Mouse (Mus musculus) midbrain, postnatal 0 days (tissue): ENCODE measurements at regions not wholly inside any gene's neighbourhood (a gene's known extent, or its start where the extent isn't known, plus 50 kb on each side); places are given as distances from the start of the nearest gene placed in this dataset.

Experiments
- ATAC-seq: fragments of 200-750 bp; cut with Nextera tagmentation; 2 replicates; pipeline ENCODE4 v1.8.0; 2017; ENCODE audit warnings: moderate number of reproducible peaks, mild to moderate bottlenecking, moderate TSS enrichment, moderate library complexity; ENCODE audit not compliant: low FRiP score
- DNase-seq: peaks from one replicate; pipeline ENCODE4 v3.0.0-alpha.2; 2015; ENCODE audit warnings: low spot score
- H3K27ac ChIP-seq: fragments of 300-500 bp; sonication (generic); 2 replicates; pipeline ENCODE4 v1.5.1; 2014; ENCODE audit warnings: low read depth, mild to moderate bottlenecking, low read length, mixed read lengths
- H3K27me3 ChIP-seq: fragments of 300-500 bp; sonication (generic); 2 replicates; pipeline ENCODE4 v1.6.1; 2014; ENCODE audit warnings: low read length, control low read depth, mixed read lengths; ENCODE audit not compliant: insufficient read depth
- H3K36me3 ChIP-seq: fragments of 300-500 bp; sonication (generic); 2 replicates; pipeline ENCODE4 v1.6.1; 2014; ENCODE audit warnings: low read length, control low read depth, mixed read lengths; ENCODE audit not compliant: insufficient read depth
- H3K4me1 ChIP-seq: fragments of 300-500 bp; sonication (generic); 2 replicates; pipeline ENCODE4 v1.6.1; 2014; ENCODE audit warnings: mild to moderate bottlenecking, control low read depth, antibody characterized with exemption, low read length, mixed read lengths; ENCODE audit not compliant: insufficient read depth
- H3K4me2 ChIP-seq: fragments of 300-500 bp; sonication (generic); 2 replicates; pipeline ENCODE4 v1.6.1; 2014; ENCODE audit warnings: low read depth, mild to moderate bottlenecking, low read length, mixed read lengths; ENCODE audit not compliant: poor library complexity, severe bottlenecking
- H3K4me3 ChIP-seq: fragments of 300-500 bp; sonication (generic); 2 replicates; pipeline ENCODE4 v1.5.1; 2014; ENCODE audit warnings: low read depth, mild to moderate bottlenecking, low read length, moderate library complexity
- H3K9ac ChIP-seq: fragments of 300-500 bp; sonication (generic); replicated peaks from 2 replicates; pipeline ENCODE4 v1.6.1; 2014; ENCODE audit warnings: mild to moderate bottlenecking, low read length, moderate library complexity, mixed read lengths; ENCODE audit not compliant: poor library complexity, severe bottlenecking
- H3K9me3 ChIP-seq: fragments of 300-500 bp; sonication (generic); 2 replicates; pipeline ENCODE4 v1.6.1; 2016; ENCODE audit warnings: low read length, control low read depth
- CTCF ChIP-seq: IDR thresholded peaks from 2 replicates; pipeline ENCODE4 v1.5.1; 2016; ENCODE audit warnings: antibody characterized with exemption, mild to moderate bottlenecking
- WGBS: fragments of 180-500 bp; shearing (Covaris S2); extraction: QIAGEN DNeasy Blood & Tissue Kit; methylation state at CpG from one replicate; pipeline ENCODE4 v1.1.7; 2014; 5-methylcytosine and 5-hydroxymethylcytosine counted together

- H3K4me2 ChIP-seq = no peak overlapping the region
- ATAC-seq (no peak), DNase-seq (no peak)
- no peaks in the 10 kb centered on the region for H3K36me3 ChIP-seq
- no peak overlapping the region for H3K4me3 ChIP-seq
- no peaks in the 10 kb centered on the region for H3K27me3 ChIP-seq
- no peak overlapping the region for H3K27ac ChIP-seq
- H3K4me1 ChIP-seq = no peaks in the 10 kb centered on the region
- 90% methylated on average over 3 of the region's 3 CpGs for WGBS
- H3K9ac ChIP-seq = no peak overlapping the region
- no peaks in the 10 kb centered on the region for H3K9me3 ChIP-seq
- no peak for TF ChIP-seq CTCF
Measured at GRCm38 (mm10) chr1:35858342-35858741, 209.9 kb upstream of the Hs6st1 start.

GRCm38 (mm10) chr1:35860779-35861178 is 207.4 kb upstream of the Hs6st1 start:
- DNase-seq (no peak), ATAC-seq (no peak)
- H3K9me3 ChIP-seq = no peaks in the 10 kb centered on the region
- H3K27me3 ChIP-seq = no peaks in the 10 kb centered on the region
- 89% methylated on average over 5 of the region's 5 CpGs for WGBS
- H3K36me3 ChIP-seq = no peaks in the 10 kb centered on the region
- H3K27ac ChIP-seq = no peak overlapping the region
- H3K4me3 ChIP-seq = no peak overlapping the region
- H3K9ac ChIP-seq = no peak overlapping the region
- no peak overlapping the region for H3K4me2 ChIP-seq
- no peak for TF ChIP-seq CTCF
- no peaks in the 10 kb centered on the region for H3K4me1 ChIP-seq

DNA sequence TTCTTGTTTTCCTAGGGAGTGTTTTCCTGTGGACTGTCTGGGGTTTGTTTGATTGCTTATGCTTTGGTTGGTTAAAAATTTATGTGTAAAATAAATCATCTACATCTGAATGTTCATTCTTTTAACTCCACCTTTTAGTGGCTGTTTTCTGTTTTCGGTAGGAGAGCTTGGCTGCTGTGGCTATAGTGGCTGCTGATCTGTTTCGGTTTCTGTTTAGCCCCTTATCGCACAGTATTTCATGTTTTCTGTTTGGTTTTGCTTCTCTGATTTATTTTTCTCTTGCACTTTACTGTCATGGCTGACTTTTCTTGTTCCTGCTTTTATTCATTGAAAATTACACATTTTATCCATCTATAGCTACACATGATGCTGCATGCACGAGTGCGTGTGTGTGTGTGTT is 206.0 kb upstream of the Hs6st1 start:
- H3K4me2 ChIP-seq = no peak overlapping the region
- H3K9ac ChIP-seq = no peak overlapping the region
- no peak for ATAC-seq
- H3K9me3 ChIP-seq = no peaks in the 10 kb centered on the region
- no peak for DNase-seq
- H3K4me1 ChIP-seq = no peaks in the 10 kb centered on the region
- no peaks in the 10 kb centered on the region for H3K36me3 ChIP-seq
- no peak overlapping the region for H3K4me3 ChIP-seq
- no peaks in the 10 kb centered on the region for H3K27me3 ChIP-seq
- TF ChIP-seq CTCF = no peak
- H3K27ac ChIP-seq = no peak overlapping the region
- WGBS = 98% methylated on average over 5 of the region's 5 CpGs

- ATAC-seq = no peak
- no peak for TF ChIP-seq CTCF
- 83% methylated on average over 2 of the region's 2 CpGs for WGBS
- Histone ChIP-seq H3K9ac (no peak overlapping the region), H3K4me2 (no peak overlapping the region), H3K27ac (no peak overlapping the region), H3K4me3 (no peak overlapping the region), H3K27me3 (no peaks in the 10 kb centered on the region), H3K4me1 (no peaks in the 10 kb centered on the region), H3K36me3 (no peaks in the 10 kb centered on the region), H3K9me3 (no peaks in the 10 kb centered on the region)
- no peak for DNase-seq
Measured at GRCm38 (mm10) chr1:35862661-35863060, 205.5 kb upstream of the Hs6st1 start.

GRCm38 (mm10) chr1:35864246-35864645 is 204.0 kb upstream of the Hs6st1 start:
- Histone ChIP-seq H3K9ac (no peak overlapping the region), H3K4me1 (peaks cover under 1% of the 10 kb centered on the region; the same call in 1 of the 2 replicates), H3K27ac (no peak overlapping the region), H3K4me2 (no peak overlapping the region), H3K9me3 (no peaks in the 10 kb centered on the region), H3K4me3 (no peak overlapping the region), H3K27me3 (no peaks in the 10 kb centered on the region), H3K36me3 (no peaks in the 10 kb centered on the region)
- 82% methylated on average over 9 of the region's 9 CpGs for WGBS
- DNase-seq = no peak
- ATAC-seq = no peak
- TF ChIP-seq CTCF = no peak

GRCm38 (mm10) chr1:35865263-35865662 is 202.9 kb upstream of the Hs6st1 start:
- H3K27me3 ChIP-seq = no peaks in the 10 kb centered on the region
- no peak overlapping the region for H3K27ac ChIP-seq
- H3K4me1 ChIP-seq = peaks cover 7% of the 10 kb centered on the region
- H3K4me2 ChIP-seq = no peak overlapping the region
- H3K36me3 ChIP-seq = no peaks in the 10 kb centered on the region
- no peaks in the 10 kb centered on the region for H3K9me3 ChIP-seq
- TF ChIP-seq CTCF = no peak
- no peak overlapping the region for H3K4me3 ChIP-seq
- DNase-seq = no peak
- H3K9ac ChIP-seq = no peak overlapping the region
- ATAC-seq = no peak
- WGBS = 89% methylated on average over 6 of the region's 6 CpGs
